Mouse (Mus musculus): ENCODE measurements around the gene Map3k10.

GRCm38 (mm10) chr7:27687836-27688235 lies 13.4 kb upstream of the Map3k10 start:
- TF ChIP-seq CTCF (IDR thresholded peaks at IDR 0.05; ENCODE audit: low read depth, low read length): no peak
- TF ChIP-seq POLR2A (IDR thresholded peaks at IDR 0.05; ENCODE audit: extremely low read depth, insufficient read depth, low read length): no peak

Data from liver, adult 2 months (tissue).